Mouse (Mus musculus) ES-E14 (cell line): Measurements from ENCODE around the gene Pfdn4.

ENCODE experiments used
- CHD2 ChIP-seq: IDR thresholded peaks from 2 replicates; pipeline ENCODE4 v1.6.1; 2014; ENCODE audit warnings: mild to moderate bottlenecking, low read depth, low read length, inconsistent platforms
- HCFC1 ChIP-seq: IDR thresholded peaks from 2 replicates; pipeline ENCODE4 v1.6.1; 2012; ENCODE audit warnings: low read length, inconsistent platforms, borderline replicate concordance; ENCODE audit not compliant: insufficient read depth
- MAFK ChIP-seq: IDR thresholded peaks from 2 replicates; pipeline ENCODE4 v1.6.1; 2014; ENCODE audit warnings: mild to moderate bottlenecking, low read depth, low read length, inconsistent platforms; ENCODE audit not compliant: insufficient read depth
- ZC3H11A ChIP-seq: IDR thresholded peaks from 2 replicates; pipeline ENCODE4 v1.6.1; 2012; ENCODE audit warnings: low read depth, mild to moderate bottlenecking, inconsistent platforms, low read length, borderline replicate concordance
- ZNF384 ChIP-seq: IDR thresholded peaks from 2 replicates; pipeline ENCODE4 v1.6.1; 2012; ENCODE audit warnings: low read depth, low read length, inconsistent platforms

GRCm38 (mm10) chr2:170564995-170565394, 68.8 kb downstream of the Pfdn4 start:
- TF ChIP-seq ZC3H11A (no peak), ZNF384 (no peak), HCFC1 (no peak), CHD2 (no peak), MAFK (no peak)
